Mouse (Mus musculus) stomach, postnatal 0 days (tissue): ENCODE measurements at regions not wholly inside any gene's neighbourhood (a gene's known extent, or its start where the extent isn't known, plus 50 kb on each side); places are given as distances from the start of the nearest gene placed in this dataset.

Experiments
- CTCF ChIP-seq: IDR thresholded peaks from 2 replicates; pipeline ENCODE4 v1.5.1; 2016; ENCODE audit warnings: antibody characterized with exemption, low read depth, mild to moderate bottlenecking, moderate library complexity
- EP300 ChIP-seq: optimal IDR thresholded peaks from 2 replicates; pipeline ENCODE3; 2016; ENCODE audit warnings: antibody characterized with exemption

- no peak for TF ChIP-seq CTCF
- no peak for TF ChIP-seq EP300
These were observed 809.9 kb upstream of the Gm5150 start for GRCm38 (mm10) chr3:16816101-16816500.
